Mouse (Mus musculus) heart, postnatal 4 days (tissue): ENCODE results near the gene Olfr519. TPM values are rescaled to one million over a fixed set of nuclear protein-coding genes. Genes with fewer than 3 reads are reported as not detected.

Experiments
- DNase-seq: peaks from one replicate; pipeline ENCODE4 v3.0.0; 2021
- total RNA-seq, 2 experiments: library from RNA; stranded (reverse); gene quantifications; 2 replicates each; pipeline ENCODE4 v1.2.3; 2021

The Olfr519 gene
- not detected for total RNA-seq

GRCm38 (mm10) chr7:108894320-108894719 lies at the start of gene Olfr519:
Olfr519 (minus strand) TSS chr7:108894420.
- DNase-seq, result no peak

DNA sequence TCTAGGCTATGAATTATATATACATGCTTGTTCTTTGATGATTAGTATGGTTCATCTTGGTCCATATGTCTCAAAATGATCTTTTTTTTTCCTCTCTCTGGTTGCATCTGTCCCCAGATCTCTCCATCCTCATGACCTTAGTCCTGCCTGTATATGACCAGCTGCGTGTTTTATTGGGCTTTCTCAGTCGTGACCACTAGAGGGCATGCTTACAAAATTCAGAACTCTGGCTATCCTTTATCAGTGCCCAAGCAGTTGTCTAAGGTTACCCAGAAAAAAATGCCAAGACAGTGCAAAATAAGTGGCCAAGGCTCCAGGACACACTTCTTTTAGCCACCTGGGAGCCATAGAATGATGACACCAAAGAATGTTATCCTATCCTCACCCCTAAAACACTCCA lies 49.8 kb upstream of the Olfr519 start:
- peak; percentile 40 for DNase-seq

GRCm38 (mm10) chr7:108941466-108941865 lies 47.2 kb upstream of the Olfr519 start:
- no peak for DNase-seq

DNA sequence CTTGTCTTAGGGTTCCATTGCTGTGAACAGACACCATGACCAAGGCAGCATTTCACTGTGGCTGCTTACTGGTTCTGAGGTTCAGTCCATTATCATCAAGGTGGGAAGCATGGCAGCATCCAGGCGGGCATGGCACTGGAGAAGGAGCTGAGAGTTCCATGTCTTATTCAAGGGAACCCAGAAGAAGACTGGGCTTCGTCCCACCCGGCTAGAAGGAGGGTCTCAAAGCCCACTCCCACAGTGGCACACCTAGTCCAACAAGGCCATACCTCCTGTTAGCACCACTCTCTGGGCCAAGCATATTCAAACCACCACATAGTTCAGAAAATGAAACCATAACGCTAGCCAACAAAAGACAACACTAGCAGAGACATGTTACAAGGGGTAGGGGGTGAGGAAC lies 42.4 kb upstream of the Olfr519 start:
- no peak for DNase-seq

DNA sequence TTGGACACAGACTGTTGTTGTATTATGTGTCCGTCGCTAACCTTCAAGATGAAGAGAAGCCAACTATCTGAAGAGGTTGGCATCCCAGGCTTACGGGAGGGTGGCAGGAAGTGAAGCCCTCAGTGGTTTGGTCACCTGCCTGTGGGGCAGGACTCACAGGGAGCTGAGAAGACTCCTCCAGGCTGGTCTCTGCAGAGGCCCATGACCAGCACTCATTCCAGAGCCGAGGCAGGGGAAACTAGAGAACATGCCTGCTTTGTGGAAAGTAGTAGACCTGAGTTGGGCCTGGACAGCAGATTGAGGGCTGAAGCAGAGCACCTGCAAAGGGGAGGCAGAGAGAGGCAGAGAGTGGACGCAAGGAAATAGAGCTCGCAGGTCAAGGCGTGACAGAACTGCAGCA lies 41.2 kb upstream of the Olfr519 start:
- no peak for DNase-seq

DNA sequence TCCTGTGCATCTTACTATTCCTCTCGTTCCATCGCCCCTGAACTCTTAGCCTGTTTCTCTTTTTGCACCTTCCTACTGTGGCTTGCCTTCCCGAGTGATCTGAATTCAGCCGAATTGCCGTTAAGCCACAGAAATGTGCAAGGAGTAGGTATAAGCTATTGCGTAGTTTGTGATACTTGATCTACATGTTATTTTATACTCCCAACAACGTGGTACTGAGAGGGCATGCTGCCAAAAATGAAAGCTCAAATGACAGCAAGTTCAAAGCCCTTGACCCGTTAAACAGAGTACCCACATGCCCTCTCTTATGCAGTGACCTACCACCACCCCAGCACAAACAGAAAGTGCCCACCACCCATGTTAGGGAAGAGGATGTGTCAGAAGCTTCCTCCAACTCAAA lies 40.6 kb upstream of the Olfr519 start:
- DNase-seq, result no peak

DNA sequence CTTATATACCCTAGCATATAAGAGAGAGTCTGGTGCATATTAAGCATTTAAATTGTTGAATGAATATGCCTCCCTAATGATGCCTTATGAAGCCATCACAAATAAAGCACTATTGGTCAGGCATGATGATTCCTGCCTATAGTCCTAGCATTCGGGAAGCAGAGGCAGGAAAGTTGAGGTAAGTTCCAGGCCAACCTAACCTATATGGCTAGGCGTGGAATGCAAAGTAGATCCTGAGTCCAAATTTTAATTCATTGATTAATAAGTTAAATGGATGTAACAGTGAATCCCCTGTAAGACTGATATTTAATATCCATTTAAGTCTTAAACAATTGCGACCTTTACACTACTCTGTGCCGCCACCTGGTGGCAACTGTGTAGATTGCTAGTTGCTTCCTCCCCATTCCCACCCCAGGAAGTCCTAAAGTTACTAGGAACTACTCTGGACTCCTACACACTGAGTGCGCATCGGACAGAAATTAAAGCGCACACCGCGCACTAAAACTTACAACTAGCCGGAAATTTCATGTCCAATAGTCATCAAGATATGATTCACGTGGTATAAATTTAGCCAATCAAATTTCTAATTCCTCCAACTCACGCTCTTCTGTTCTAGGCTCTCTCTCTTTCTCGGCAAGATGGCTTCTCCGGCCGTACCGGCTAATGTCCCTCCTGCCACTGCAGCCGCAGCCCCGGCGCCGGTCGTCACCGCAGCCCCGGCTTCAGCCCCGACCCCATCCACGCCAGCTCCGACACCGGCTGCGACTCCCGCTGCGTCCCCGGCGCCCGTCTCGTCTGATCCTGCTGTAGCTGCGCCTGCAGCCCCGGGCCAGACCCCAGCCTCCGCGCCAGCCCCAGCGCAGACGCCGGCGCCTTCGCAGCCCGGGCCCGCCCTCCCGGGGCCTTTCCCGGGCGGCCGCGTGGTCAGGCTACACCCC lies 39.8 kb upstream of the Olfr519 start, which contains the start of gene Eif3f:
Eif3f (plus strand) TSS at position 624 of the 938 bp plus-strand sequence.
- DNase-seq, result peak; percentile 95

GRCm38 (mm10) chr7:108929726-108930393 lies 35.6 kb upstream of the Olfr519 start, which contains the start of gene Nlrp10:
Nlrp10 (minus strand) TSS chr7:108930178.
- DNase-seq, result no peak

DNA sequence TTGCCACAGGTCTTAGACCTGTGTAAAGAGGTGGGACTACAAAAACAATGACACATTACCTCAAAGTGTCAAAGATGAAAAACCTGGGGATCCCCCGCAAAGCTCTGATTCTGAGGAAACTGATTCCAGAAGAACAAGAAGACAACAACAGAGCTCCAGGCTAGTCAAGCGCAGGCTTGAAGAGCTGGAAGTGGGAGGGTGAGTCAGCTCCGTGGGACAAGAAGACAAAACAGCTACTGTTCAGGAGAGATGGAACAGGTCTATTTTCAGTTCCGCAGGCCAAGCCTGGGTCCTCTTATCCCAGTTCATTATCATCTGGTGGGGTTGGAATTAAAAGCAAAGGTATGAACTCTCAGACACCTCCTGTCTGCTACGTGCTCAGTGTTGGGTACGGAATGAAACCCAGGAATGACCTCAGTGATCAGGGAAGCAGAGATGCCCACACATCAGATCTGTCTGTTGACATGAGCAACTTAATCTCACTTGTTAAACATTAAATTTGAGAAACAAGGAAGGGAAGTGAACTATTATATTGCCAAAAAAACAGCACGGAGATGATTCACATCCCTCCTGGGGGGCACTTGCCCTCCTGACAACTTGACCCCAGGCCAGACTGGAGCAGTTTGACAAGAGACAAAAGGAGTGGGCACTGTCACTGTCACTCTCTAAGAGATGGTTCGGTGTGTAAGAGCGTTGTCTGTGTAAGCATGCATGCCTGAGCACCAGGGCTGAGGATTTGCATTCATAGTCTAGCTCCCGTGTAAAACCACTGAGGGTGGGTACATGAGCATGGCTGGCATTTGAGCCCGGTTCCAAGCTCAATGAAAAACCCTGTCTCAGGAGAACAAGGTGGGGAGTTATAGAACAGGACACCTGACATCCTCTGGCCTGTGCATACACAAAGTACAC lies 34.3 kb upstream of the Olfr519 start:
- no peak for DNase-seq

GRCm38 (mm10) chr7:108927043-108927442 lies 32.8 kb upstream of the Olfr519 start:
- no peak for DNase-seq

- no peak for DNase-seq
Observed at GRCm38 (mm10) chr7:108903969-108904368, 9.7 kb upstream of the Olfr519 start.

DNA sequence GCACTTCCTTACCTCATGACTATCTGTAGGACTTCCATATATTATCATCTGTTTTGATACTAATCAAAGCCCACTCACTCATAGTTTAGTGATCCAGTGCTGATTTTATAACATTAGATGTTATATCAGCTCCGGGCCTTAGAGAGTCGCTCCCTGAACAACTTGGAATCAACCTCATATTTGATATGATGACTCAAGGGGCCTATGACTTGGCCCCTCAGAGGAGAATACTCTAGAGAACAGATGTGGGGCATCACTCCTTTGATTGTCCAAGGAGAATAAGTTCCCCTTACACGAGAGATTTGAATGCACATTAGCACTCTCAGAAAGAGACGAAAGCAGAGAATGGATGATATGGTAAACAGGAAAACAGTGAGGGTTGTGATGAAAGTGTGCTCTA lies 9.3 kb downstream of the Olfr519 start, which contains the start of gene Olfr518:
Olfr518 (minus strand) TSS at position 101 of the 400 bp plus-strand sequence.
- DNase-seq, result no peak

GRCm38 (mm10) chr7:108872279-108872678 lies 21.9 kb downstream of the Olfr519 start, which contains the start of gene Olfr517:
Olfr517 (minus strand) TSS chr7:108872379.
- DNase-seq, result no peak

DNA sequence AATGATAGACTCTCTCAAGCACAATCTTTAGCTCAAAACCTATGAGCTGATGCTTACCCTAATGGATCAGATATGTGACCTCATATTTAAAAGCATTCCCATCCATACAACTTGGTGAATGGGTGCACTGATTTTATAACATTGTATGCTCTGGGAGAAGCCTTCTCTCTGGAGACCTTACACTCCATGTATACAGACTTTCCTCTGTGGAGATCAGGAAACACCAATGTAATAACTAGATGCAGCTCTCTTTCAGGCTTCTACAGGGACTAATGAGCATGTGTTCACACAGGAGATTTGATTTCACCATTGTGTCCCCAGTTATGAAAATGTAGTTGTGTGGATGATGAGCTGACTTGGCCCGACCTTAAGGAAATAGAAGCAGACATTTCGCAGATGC lies 43.8 kb downstream of the Olfr519 start, which contains the start of gene Olfr516:
Olfr516 (minus strand) TSS at position 101 of the 400 bp plus-strand sequence.
- DNase-seq, result no peak

Other genes with a start within 250 kb of the Olfr519 start
- under 1 TPM in 1 of 2 experiments, not detected in 1; 0.07 TPM for gene Olfr509, start 242.5 kb downstream of the Olfr519 start, total RNA-seq
- not detected for gene Olfr510, start 228.0 kb downstream of the Olfr519 start, total RNA-seq
- gene Olfr512, start 181.1 kb downstream of the Olfr519 start, total RNA-seq, result not detected
- not detected for gene Olfr513, start 143.4 kb downstream of the Olfr519 start, total RNA-seq
- gene Olfr514, start 68.4 kb downstream of the Olfr519 start, total RNA-seq, result not detected
- not detected for gene Olfr516, start 43.9 kb downstream of the Olfr519 start, total RNA-seq
- not detected for gene Olfr517, start 22.0 kb downstream of the Olfr519 start, total RNA-seq
- gene Olfr518, start 9.4 kb downstream of the Olfr519 start, total RNA-seq, result not detected
- gene Nlrp10, start 35.8 kb upstream of the Olfr519 start, total RNA-seq, result 10 to 100 TPM; 16.4 to 17.6 TPM
- 100 to 1,000 TPM; 126 to 127 TPM for gene Eif3f, start 40.0 kb upstream of the Olfr519 start, total RNA-seq
- gene Tub, start 55.9 kb upstream of the Olfr519 start, total RNA-seq, result under 1 TPM; 0.81 to 0.83 TPM
- gene Ric3, start 188.9 kb upstream of the Olfr519 start, total RNA-seq, result under 1 TPM; 0.74 to 0.77 TPM